Mouse (Mus musculus) heart, adult 2 months (tissue): ENCODE data around the gene Tmco5.

ENCODE experiments used
- CTCF ChIP-seq: fragments of 200-600 bp; IDR thresholded peaks from 2 replicates; pipeline ENCODE4 v1.8.1; 2022; ENCODE audit warnings: antibody characterized with exemption, mild to moderate bottlenecking, moderate library complexity
- EP300 ChIP-seq: fragments of 200-500 bp; IDR thresholded peaks from 2 replicates; pipeline ENCODE4 v1.6.1; 2011; ENCODE audit warnings: low read depth, low read length, control low read depth; ENCODE audit not compliant: insufficient read depth
- POLR2A ChIP-seq: fragments of 200-500 bp; IDR thresholded peaks from 2 replicates; pipeline ENCODE4 v1.6.1; 2011; ENCODE audit warnings: mild to moderate bottlenecking, low read depth, low read length, control low read depth; ENCODE audit not compliant: insufficient read depth

DNA sequence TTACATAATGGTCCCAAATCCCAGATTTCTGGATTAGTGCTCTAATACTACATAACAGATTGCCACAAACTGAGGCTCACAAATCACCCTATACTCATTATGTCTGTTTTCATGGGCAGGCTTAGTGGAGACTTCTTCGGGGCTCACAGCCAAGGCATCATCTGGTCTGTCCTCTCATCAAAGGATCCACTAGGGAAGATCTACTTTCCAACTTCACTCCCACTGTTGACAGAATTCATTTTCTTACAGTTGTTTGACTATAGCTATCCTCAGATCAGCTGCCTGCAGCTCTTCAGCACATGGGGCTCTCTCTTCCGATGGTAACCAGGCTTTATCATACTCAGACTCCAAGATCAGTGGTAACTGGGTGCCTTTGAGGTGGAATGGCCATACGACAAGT is 45.2 kb downstream of the Tmco5 start:
- TF ChIP-seq POLR2A (no peak), CTCF (no peak), EP300 (no peak)
